Mouse (Mus musculus) limb, embryonic 12.5 days (tissue): ENCODE measurements around the gene Slc7a14. TPM values are rescaled to one million over a fixed set of nuclear protein-coding genes. Genes with fewer than 3 reads are reported as not detected.

Experiments used
- ATAC-seq: fragments of 200-750 bp; cut with Nextera tagmentation; 2 replicates; pipeline ENCODE4 v1.8.0; 2017; ENCODE audit warnings: low read depth, moderate TSS enrichment; ENCODE audit not compliant: insufficient number of reproducible peaks, insufficient read depth, low FRiP score, low TSS enrichment
- H3K27ac ChIP-seq: fragments of 300-500 bp; sonication (generic); 2 replicates; pipeline ENCODE4 v1.5.1; 2016; ENCODE audit warnings: mild to moderate bottlenecking, moderate library complexity
- H3K27me3 ChIP-seq: fragments of 300-500 bp; sonication (generic); 2 replicates; pipeline ENCODE4 v1.6.1; 2016; ENCODE audit warnings: mild to moderate bottlenecking, moderate library complexity
- H3K36me3 ChIP-seq: fragments of 300-500 bp; sonication (generic); 2 replicates; pipeline ENCODE4 v1.6.1; 2016; ENCODE audit warnings: mild to moderate bottlenecking, moderate library complexity
- H3K4me1 ChIP-seq: fragments of 300-500 bp; sonication (generic); replicated peaks from 2 replicates; pipeline ENCODE4 v1.6.1; 2016
- H3K4me2 ChIP-seq: fragments of 300-500 bp; sonication (generic); 2 replicates; pipeline ENCODE4 v1.6.1; 2016; ENCODE audit warnings: mild to moderate bottlenecking, moderate library complexity
- H3K4me3 ChIP-seq: fragments of 300-500 bp; sonication (generic); replicated peaks from 2 replicates; pipeline ENCODE4 v1.5.1; 2016; ENCODE audit warnings: mild to moderate bottlenecking
- H3K9ac ChIP-seq: fragments of 300-500 bp; sonication (generic); replicated peaks from 2 replicates; pipeline ENCODE4 v1.6.1; 2016; ENCODE audit warnings: mild to moderate bottlenecking, moderate library complexity
- H3K9me3 ChIP-seq: fragments of 300-500 bp; sonication (generic); 2 replicates; pipeline ENCODE4 v1.6.1; 2016; ENCODE audit warnings: mild to moderate bottlenecking, moderate library complexity
- WGBS: fragments of 180-500 bp; shearing (Covaris S2); methylation state at CpG from one replicate; pipeline ENCODE4 v1.1.7; 2016; 5-methylcytosine and 5-hydroxymethylcytosine counted together
- polyA plus RNA-seq: library from polyadenylated mRNA; unstranded; fragments of >200 nt; fragmentation: Nextera tagmentation; extraction: Ambion mirVana; gene quantifications from 2 replicates; pipeline ENCODE4 v1.2.1, GENCODE M21; 2016

Slc7a14 gene
- polyA plus RNA-seq, 1 experiment from 2014 or later, result 0.08 TPM

DNA sequence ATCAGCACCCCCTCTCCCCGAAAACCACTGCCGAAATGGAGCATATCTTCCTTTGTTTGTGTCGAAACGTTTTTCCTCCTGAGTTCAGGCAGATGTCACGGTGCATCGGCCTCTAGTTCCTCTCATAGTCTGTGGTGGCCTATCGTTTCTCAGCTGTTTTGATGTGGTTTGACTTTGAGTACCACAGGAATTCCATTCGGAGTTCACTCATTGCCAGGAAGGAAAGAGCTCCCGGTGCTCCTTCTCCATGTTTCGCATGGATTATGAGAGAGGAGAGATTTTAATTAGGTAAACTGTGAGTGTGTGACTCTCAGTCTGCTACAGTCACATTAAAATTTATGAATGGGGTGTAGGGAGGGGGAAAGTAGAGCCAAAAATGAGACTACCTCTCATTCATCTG is 150.1 kb downstream of the Slc7a14 start:
- no peak overlapping the region for H3K9ac ChIP-seq
- H3K4me1 ChIP-seq, result peaks cover 11% of the 10 kb centered on the region
- no peak for ATAC-seq
- H3K27me3 ChIP-seq, result no peaks in the 10 kb centered on the region
- H3K27ac ChIP-seq, result no peak overlapping the region
- WGBS, result 81% methylated on average over 10 of the region's 10 CpGs
- no peak overlapping the region for H3K4me3 ChIP-seq
- no peak overlapping the region for H3K4me2 ChIP-seq
- no peaks in the 10 kb centered on the region for H3K9me3 ChIP-seq
- no peaks in the 10 kb centered on the region for H3K36me3 ChIP-seq

DNA sequence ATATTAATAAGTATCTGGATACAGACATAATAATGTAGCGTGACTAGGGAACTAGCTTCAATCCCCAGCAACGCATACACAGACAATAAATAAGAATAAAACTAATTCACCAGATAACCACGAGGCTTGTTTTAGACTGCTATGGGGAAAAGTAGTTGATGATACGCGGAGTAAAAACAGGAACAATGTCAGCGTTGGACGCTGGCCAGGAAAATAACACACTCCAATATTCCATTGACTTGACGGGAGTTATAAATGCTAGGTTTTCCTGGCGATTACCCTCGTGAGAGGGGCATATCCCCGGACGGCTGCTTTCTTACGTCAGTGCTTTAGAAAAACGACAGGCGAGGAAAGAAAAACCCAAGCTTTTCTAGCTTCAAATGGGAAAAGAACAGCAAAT is 152.4 kb downstream of the Slc7a14 start:
- ATAC-seq, result no peak
- H3K9ac ChIP-seq, result no peak overlapping the region
- no peak overlapping the region for H3K27ac ChIP-seq
- no peaks in the 10 kb centered on the region for H3K36me3 ChIP-seq
- H3K4me3 ChIP-seq, result no peak overlapping the region
- H3K9me3 ChIP-seq, result no peaks in the 10 kb centered on the region
- peaks cover 11% of the 10 kb centered on the region for H3K4me1 ChIP-seq
- 79% methylated on average over 15 of the region's 15 CpGs for WGBS
- no peaks in the 10 kb centered on the region for H3K27me3 ChIP-seq
- H3K4me2 ChIP-seq, result no peak overlapping the region

DNA sequence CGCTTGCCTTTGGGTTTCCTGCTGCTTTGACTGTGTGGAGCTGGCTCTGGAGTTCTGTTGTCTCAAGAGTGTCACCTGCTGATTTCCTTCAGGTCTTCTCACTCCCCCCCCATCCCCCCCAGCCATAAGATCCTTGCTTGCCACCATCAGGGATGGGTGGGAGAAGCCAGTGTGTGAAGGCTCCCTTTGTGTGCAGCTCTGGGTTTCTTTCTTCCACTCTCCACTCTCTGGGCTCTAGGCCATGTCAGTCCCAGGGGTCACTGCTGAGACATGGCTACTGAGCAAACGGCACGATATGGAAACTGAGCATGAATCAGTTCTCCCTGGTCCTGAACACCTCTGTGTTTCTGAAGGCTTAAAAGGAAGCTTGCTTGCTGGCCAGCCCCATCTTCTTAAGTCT is 154.1 kb downstream of the Slc7a14 start:
- no peak overlapping the region for H3K27ac ChIP-seq
- WGBS, result 45% methylated on average over 3 of the region's 3 CpGs
- ATAC-seq, result no peak

More for the DNA sequence above, 154.1 kb downstream of the Slc7a14 start:
- Histone ChIP-seq H3K4me3 (no peak overlapping the region), H3K36me3 (no peaks in the 10 kb centered on the region), H3K9ac (no peak overlapping the region), H3K27me3 (peaks cover 2% of the 10 kb centered on the region; the same call in 1 of the 2 replicates), H3K4me2 (no peak overlapping the region), H3K4me1 (peaks cover 9% of the 10 kb centered on the region), H3K9me3 (no peaks in the 10 kb centered on the region)

Other genes starting within 250 kb of the Slc7a14 start
- gene Skil, start 215.3 kb downstream of the Slc7a14 start, polyA plus RNA-seq, result 34.5 and 36.2 TPM in 2 replicates
- 4.9 and 5.2 TPM in 2 replicates for gene Cldn11, start 160.5 kb downstream of the Slc7a14 start, polyA plus RNA-seq